Mouse (Mus musculus) MEL (cell line): ENCODE data around the gene Slc38a2.

ENCODE experiments used
- CHD1 ChIP-seq: IDR thresholded peaks from 2 replicates; pipeline ENCODE4 v1.6.1; 2012; ENCODE audit warnings: low read depth, mild to moderate bottlenecking, inconsistent platforms, low read length, improper control_type of control experiment
- CTCF ChIP-seq, 3 experiments: IDR thresholded peaks in 2 of 3; conservative IDR thresholded peaks in 1 of 3; 2 replicates each; pipeline ENCODE4 v1.5.1; 2011 to 2012; ENCODE audit warnings: low read length in 3 of 3, low read depth in 2 of 3, mild to moderate bottlenecking in 2 of 3, improper control_type of control experiment in 1 of 3, inconsistent platforms in 1 of 3, mixed read lengths in 1 of 3, moderate library complexity in 1 of 3; ENCODE audit not compliant: control insufficient read depth in 1 of 3, insufficient read depth in 1 of 3, poor library complexity in 1 of 3, severe bottlenecking in 1 of 3
- HCFC1 ChIP-seq: IDR thresholded peaks from 2 replicates; pipeline ENCODE4 v1.6.1; 2012; ENCODE audit warnings: low read depth, mild to moderate bottlenecking, inconsistent platforms, low read length, improper control_type of control experiment, moderate library complexity
- MAZ ChIP-seq: IDR thresholded peaks from 2 replicates; pipeline ENCODE4 v1.6.1; 2012; ENCODE audit warnings: low read depth, mild to moderate bottlenecking, inconsistent platforms, low read length, improper control_type of control experiment
- MXI1 ChIP-seq: IDR thresholded peaks from 2 replicates; pipeline ENCODE4 v1.6.1; 2011; ENCODE audit warnings: mild to moderate bottlenecking, low read depth, low read length, improper control_type of control experiment
- MYC ChIP-seq: IDR thresholded peaks from 2 replicates; pipeline ENCODE4 v1.6.1; 2011; ENCODE audit warnings: low read depth, mild to moderate bottlenecking, low read length, improper control_type of control experiment, moderate library complexity
- NELFE ChIP-seq: IDR thresholded peaks from 2 replicates; pipeline ENCODE4 v1.6.1; 2011; ENCODE audit warnings: low read depth, low read length, improper control_type of control experiment
- NRF1 ChIP-seq: IDR thresholded peaks from 2 replicates; pipeline ENCODE4 v1.6.1; 2014; ENCODE audit warnings: low read depth, mild to moderate bottlenecking, inconsistent platforms, low read length, improper control_type of control experiment, moderate library complexity; ENCODE audit not compliant: poor library complexity, insufficient read depth, severe bottlenecking
- POLR2A ChIP-seq, 2 experiments: IDR thresholded peaks; 2 replicates each; pipeline ENCODE4 v1.6.1; 2011 to 2012; ENCODE audit warnings: low read length in 2 of 2, mild to moderate bottlenecking in 2 of 2, control low read depth in 1 of 2, improper control_type of control experiment in 1 of 2, low read depth in 1 of 2, moderate library complexity in 1 of 2; ENCODE audit not compliant: control insufficient read depth in 1 of 2, insufficient read depth in 1 of 2, poor library complexity in 1 of 2
- TAL1 ChIP-seq: IDR thresholded peaks from 2 replicates; pipeline ENCODE4 v1.6.1; 2012; ENCODE audit warnings: mild to moderate bottlenecking, inconsistent platforms, low read length, moderate library complexity, mixed read lengths
- ZC3H11A ChIP-seq: IDR thresholded peaks from 2 replicates; pipeline ENCODE4 v1.6.1; 2012; ENCODE audit warnings: low read depth, mild to moderate bottlenecking, inconsistent platforms, low read length, improper control_type of control experiment

DNA sequence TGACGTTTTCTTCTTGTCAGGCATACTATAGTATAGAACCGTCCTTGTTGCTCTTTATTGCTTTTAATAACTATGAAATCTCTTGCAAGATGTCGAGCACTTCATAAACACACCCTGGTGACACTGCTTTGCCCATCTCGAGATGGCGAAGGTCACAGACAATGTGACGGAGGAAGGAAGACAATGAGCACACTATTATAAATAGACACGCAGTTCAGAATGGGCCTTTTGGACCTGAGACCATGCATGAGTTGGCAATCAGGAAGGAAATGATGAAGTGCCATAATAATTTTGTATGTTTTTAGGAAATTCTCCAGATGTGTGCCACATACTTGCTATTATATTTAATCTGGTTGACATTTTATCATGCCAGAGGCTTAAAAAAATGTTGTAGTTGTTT is 34.9 kb upstream of the Slc38a2 start:
- TF ChIP-seq CHD1 (no peak), CTCF (IDR thresholded peaks at IDR 0.05 in 2 of 3, conservative IDR thresholded peaks at IDR 0.05 in 1 of 3; ENCODE audit: control insufficient read depth in 1 of 3, insufficient read depth in 1 of 3, low read depth in 2 of 3, low read length in 3 of 3, poor library complexity in 1 of 3, severe bottlenecking in 1 of 3) (no peak), MAZ (no peak), MXI1 (no peak), MYC (no peak), HCFC1 (no peak), POLR2A (IDR thresholded peaks at IDR 0.05; ENCODE audit: control insufficient read depth in 1 of 2, insufficient read depth in 1 of 2, low read depth in 1 of 2, low read length in 2 of 2, poor library complexity in 1 of 2) (no peak), NRF1 (no peak), ZC3H11A (no peak), TAL1 (no peak), NELFE (no peak)
